ENCODE assay signal across 16 mouse cellular contexts in the genomic region with DNA sequence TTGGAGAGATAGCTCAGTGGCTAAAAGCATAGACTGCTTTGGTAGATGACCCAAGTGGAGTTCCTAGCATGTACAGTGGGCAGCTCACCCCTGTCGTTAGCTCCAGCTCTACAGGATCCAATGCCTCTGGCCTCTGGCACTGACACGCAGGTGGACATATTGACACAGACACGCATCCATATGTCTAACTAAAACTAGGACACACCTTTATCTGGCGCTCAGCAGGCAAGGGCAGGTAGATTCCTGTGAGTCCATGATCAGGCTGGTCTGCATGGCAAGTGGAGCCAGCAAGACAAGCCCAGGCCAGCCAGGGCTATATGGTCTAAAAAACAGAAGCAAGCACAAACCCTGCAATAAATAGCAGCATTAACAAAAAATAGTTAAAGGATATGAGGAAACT.
"Had no signal": no experiment of that assay in that cellular context is flagged by ENCODE, and none has a peak within 500 bp of the region (broad histone marks: within the 10 kb centered on the region; RNA-seq: fewer than 3 reads in every experiment).

No protein-coding gene starts in this region.

- ATAC-seq: lung, postnatal 0 days had no signal

- H3K27ac ChIP-seq: kidney, postnatal 0 days; layer of hippocampus, adult 2 months; limb, embryonic 13.5 days; liver, embryonic 14.5 days; midbrain, embryonic 10.5 days; neural tube, embryonic 15.5 days had no signal

- H3K4me1 ChIP-seq: limb, embryonic 13.5 days; midbrain, embryonic 10.5 days; neural tube, embryonic 15.5 days had no signal

- DNase-seq: kidney, adult 9 months; kidney, postnatal 36 days; left cerebral cortex, postnatal 4 days; lung, adult 2 months; lung, postnatal 4 days; midbrain, embryonic 14.5 days; thymus, adult 2 months; thymus, postnatal 25 days had no signal

- H3K27me3 ChIP-seq: limb, embryonic 13.5 days; neural tube, embryonic 15.5 days had no signal

- H3K4me3 ChIP-seq: layer of hippocampus, adult 2 months; limb, embryonic 13.5 days; midbrain, embryonic 10.5 days; myocyte; neural tube, embryonic 15.5 days had no signal
